Mouse (Mus musculus) T-helper 1 cell (primary cell): Measurements from ENCODE around the gene Foxa3.

ENCODE experiments used
- in situ Hi-C: fragments of 300-600 bp; cut with MboI, MseI; formaldehyde crosslinking; loops from one replicate; pipeline ENCODE4 v1.15.1; 2025; ENCODE audit warnings: high pct_unique_total_duplicates

The Foxa3 gene

DNA sequence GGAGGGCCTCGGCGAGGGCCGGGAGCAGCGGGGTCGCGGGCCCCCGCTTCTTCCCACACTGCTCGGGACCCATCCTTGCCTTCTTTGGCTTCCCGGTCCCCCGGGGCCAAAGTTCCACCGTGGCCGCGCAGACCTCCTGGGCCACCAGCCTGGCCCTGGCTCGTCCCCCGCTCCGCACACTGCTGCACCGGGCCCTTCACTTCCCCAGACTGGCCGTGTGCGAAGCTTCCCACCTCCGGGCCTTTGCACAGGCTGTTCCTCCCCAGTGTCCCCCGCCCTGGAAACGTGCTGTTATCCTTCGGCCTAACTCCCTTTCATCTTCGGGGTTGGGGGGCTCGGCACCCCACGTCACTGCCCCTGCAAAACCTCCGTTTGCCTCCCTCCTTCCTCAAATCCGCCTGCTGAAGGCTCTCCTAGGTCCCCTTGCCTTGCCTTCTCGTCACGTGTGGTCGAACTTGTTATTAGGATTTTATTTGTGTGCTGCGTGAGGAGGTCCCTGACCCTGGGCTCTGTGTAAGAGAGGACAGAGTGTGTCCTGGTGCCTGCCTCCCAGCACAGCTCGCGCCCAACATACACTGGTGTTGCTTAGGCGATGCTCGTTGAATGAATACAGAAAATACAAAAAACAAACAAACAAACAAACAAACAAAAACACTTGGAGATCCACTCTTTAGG lies 1.4 kb upstream of the Foxa3 start:
- in situ Hi-C loops, result loop anchor here (25.0 kb wide), 1 partner anchor 913 kb away; no protein-coding TSS in a partner anchor

- in situ Hi-C loops, result loop anchor here (25.0 kb wide), 1 partner anchor 913 kb away; no protein-coding TSS in a partner anchor
These were observed 763 bp upstream of the Foxa3 start, which contains the start of gene Sympk for GRCm38 (mm10) chr7:19024096-19024506. TSS of gene Sympk (plus strand) at chr7:19024377.

GRCm38 (mm10) chr7:19022189-19022958 lies 964 bp downstream of the Foxa3 start:
- in situ Hi-C loops, result loop anchor here (25.0 kb wide), 1 partner anchor 915 kb away; no protein-coding TSS in a partner anchor

GRCm38 (mm10) chr7:19021048-19021447 lies 2.3 kb downstream of the Foxa3 start:
- in situ Hi-C loops, result loop anchor here (25.0 kb wide), 1 partner anchor 916 kb away; no protein-coding TSS in a partner anchor

- in situ Hi-C loops, result loop anchor here (25.0 kb wide), 1 partner anchor 919 kb away; no protein-coding TSS in a partner anchor
These were observed 5.4 kb downstream of the Foxa3 start for GRCm38 (mm10) chr7:19017909-19018308.

DNA sequence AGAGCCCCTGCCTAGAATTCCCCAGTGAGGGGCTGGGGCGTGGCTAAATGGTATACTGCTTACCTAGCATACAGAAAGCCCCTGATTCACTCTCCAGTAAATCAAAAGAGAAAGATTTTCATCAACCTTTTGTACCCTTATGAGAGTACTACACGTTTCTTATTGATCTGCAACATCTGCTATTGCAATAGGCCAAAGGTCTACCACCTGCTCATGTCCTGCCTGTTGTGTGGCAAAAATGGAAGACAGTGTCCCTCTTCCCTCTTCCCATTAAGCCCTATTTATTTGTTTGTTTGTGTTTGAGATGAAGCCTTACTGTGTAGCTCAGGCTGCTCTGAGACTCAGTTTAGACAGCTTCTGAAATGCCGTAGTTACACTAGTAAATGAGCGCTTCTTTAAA lies 7.3 kb downstream of the Foxa3 start:
- in situ Hi-C loops, result loop anchor here (25.0 kb wide), 1 partner anchor 921 kb away; no protein-coding TSS in a partner anchor

DNA sequence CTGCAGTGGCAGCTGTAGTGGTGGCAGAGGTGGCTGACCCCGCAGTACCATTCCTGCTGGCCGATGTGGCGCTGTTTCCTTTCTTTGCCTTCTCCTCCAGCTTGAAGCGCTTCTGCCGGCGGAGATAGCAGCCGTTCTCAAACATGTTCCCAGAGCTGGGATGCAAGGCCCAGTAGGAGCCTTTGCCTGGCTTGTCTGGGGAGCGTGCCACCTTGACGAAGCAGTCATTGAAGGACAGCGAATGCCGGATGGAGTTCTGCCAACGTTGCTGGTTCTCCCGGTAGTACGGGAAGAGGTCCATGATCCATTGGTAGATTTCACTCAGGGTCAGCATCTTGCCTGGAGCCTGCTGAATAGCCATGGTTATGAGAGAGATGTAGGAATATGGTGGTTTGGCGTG lies 8.9 kb downstream of the Foxa3 start:
- in situ Hi-C loops, result loop anchor here (25.0 kb wide), 1 partner anchor 923 kb away; no protein-coding TSS in a partner anchor

DNA sequence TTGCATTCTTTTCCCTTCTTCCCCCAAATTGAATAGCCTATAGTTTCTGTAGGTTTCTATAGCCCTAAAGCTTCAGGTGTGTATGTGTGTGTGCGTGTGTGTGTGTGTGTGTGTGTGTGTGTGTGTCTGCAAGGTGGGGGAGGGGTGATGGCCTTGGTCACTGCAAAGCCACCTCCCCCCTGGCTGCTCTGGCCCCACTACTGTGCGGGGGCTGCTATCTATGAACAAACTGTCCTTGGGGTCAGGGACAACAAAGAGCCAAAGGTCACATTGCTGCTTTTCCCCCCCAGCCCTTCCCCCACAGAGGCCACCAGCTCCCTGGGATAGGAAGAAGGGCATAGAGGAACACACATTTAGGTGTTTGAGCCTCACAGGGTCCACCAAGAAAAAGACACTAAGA lies 10.5 kb downstream of the Foxa3 start:
- in situ Hi-C loops, result loop anchor here (25.0 kb wide), 1 partner anchor 924 kb away; no protein-coding TSS in a partner anchor

GRCm38 (mm10) chr7:19012025-19012621 lies 11.2 kb downstream of the Foxa3 start:
- in situ Hi-C loops, result loop anchor here (25.0 kb wide), 1 partner anchor 925 kb away; no protein-coding TSS in a partner anchor

DNA sequence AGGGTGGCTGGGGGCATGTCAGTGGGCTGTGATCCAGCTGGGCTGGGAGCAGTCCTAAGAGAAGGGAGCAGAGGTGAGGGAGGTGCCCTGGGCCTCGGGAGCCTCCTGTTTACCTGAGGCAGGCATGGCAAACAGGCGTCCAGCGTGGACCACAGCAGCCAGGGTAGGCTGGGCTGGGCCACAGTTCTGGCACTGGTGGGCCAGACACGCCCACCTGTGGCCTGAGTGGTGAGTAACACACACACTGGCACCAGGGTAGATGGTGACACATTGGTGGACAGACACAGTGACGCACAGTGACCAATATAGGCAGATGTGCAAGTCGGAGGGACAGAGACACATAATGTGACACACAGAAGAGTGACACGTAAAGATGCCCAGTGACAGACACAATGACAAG lies 12.8 kb downstream of the Foxa3 start:
- in situ Hi-C loops, result loop anchor here (25.0 kb wide), 1 partner anchor 927 kb away; no protein-coding TSS in a partner anchor

DNA sequence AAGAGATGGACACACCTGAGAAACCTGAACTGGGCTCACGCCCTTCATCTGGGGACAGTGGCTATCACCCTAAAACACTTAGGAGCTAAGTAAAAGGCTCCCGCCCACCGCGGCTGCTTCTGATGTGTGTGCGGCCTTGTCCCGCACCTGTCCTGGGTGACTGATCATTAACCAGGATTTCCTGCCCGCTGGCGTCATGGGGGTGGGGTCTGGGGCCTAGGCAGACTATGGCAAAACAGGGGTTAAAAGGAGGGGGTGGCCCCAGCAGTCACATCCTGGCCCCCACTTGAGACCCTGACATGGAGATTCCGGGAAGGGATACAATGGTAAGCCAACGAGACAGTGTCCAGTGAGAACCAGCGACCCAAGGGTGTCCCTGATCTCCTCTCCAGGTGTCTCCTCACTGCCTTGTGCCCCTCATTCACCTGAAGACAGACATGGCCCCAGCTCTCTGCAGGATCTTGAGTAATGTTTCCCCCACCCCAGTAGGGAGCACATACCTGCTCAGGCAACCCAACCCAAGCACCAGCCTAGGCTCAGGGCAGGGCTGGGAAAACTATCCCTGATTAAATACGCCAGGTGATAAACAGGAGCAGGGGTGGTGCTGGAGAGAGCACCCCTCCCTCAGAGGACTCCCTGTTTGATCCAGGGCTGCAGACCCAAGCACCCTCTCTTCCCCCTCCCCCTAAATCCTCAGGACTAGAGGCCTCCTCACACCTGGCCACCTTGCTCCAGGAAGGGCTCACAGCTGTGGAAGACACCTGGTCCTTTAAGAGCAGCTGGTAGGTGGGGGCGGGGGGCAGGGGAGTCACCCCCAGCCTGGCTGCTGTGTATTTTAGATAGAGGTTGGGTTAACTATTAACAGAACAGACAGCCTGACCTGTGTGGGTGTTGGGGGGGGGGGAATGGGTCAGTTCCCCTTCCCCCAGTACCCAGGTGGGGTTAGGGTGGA lies 16.0 kb downstream of the Foxa3 start:
- in situ Hi-C loops, result loop anchor here (25.0 kb wide), 1 partner anchor 930 kb away; no protein-coding TSS in a partner anchor

GRCm38 (mm10) chr7:19006476-19006875 lies 16.9 kb downstream of the Foxa3 start:
- in situ Hi-C loops, result loop anchor here (25.0 kb wide), 1 partner anchor 931 kb away; no protein-coding TSS in a partner anchor

GRCm38 (mm10) chr7:19005417-19006121 lies 17.8 kb downstream of the Foxa3 start:
- in situ Hi-C loops, result loop anchor here (25.0 kb wide), 1 partner anchor 932 kb away; no protein-coding TSS in a partner anchor

DNA sequence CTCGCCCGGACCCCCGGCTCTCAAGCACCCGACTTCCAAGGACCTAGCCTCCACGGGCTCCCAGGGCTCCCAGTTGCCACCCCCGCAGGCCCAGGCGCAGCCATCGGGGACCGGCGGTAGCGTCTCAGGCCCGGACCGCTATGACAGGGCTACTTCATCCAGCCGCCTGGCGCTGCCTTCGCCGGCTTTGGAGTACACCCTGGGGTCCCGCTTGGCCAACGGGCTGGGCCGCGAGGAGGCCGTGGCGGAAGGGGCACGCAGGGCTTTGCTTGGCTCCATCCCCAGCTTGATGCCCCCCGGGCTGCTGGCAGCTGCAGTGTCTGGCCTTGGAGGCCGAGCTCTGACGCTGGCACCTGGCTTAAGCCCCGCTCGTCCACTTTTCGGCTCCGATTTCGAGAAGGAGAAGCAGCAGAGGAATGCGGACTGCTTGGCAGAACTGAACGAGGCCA lies 18.7 kb downstream of the Foxa3 start:
- in situ Hi-C loops, result loop anchor here (25.0 kb wide), 1 partner anchor 933 kb away; no protein-coding TSS in a partner anchor

DNA sequence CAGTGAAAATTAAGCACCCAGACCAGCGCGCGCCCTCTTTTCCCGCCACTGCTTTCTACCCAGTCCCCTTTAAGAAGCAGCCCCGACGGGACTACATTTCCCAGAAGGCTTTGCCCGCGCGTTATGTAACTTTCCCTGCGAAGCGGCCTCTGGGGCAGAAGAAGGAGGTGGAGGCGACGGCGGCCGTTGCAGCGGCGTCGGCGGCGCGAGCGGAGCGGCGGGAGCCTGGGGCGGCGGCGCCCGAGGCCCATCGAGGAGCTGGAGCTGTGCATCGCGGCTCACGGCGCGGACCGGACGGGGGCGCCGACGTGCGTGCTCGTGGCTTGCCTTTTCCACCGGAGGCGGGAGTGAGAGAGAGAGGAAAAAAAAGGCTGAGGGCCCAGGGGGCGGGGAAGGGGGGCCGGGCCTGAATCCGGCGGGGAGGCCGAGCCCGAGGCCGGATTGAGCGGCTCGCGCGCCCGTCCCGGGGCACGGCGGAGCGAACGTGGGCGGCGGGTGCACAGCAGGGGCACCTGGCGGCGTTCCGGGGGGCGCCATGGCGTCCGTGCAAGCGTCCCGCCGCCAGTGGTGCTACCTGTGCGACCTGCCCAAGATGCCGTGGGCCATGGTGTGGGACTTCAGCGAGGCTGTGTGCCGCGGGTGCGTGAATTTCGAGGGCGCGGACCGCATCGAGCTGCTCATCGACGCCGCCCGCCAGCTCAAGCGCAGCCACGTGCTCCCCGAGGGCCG lies 19.3 kb downstream of the Foxa3 start, which contains the start of gene Irf2bp1:
TSS of gene Irf2bp1 (plus strand) at position 143 of the 729 bp plus-strand sequence.
- in situ Hi-C loops, result loop anchor here (25.0 kb wide), 1 partner anchor 933 kb away; no protein-coding TSS in a partner anchor

DNA sequence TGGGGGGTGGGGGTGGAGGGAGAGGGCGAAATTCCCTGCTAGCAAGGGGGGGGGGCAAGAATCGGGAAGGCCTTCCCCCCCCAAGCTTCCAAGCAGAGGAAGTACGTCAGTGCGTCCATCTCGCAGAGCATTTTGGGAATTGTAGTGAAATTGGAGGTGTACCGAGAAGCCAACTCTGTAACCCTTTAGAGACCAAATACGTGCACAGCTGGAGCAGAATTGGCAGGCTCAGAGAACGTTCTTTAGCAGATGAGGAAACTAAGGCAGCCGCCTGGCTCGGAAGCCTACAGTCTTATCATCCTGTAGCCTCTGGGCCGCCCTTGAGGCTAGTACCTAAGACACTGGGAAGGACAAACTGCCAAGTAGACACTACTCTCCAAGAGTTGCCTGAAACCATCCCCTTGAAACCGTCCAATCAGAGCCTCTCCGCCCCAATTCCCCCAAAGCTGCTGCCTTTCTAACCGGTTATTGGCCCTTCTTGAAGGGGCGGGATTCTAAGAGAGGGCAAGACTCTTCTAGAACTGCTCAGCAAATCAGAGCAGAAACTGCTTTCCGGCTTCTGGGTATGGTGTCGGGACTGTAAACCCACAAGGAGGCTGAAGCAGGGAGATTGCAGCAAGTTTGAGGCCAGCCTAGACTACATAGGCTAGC lies 20.4 kb downstream of the Foxa3 start:
- in situ Hi-C loops, result loop anchor here (25.0 kb wide), 1 partner anchor 934 kb away; no protein-coding TSS in a partner anchor

GRCm38 (mm10) chr7:19002115-19002514 lies 21.2 kb downstream of the Foxa3 start:
- in situ Hi-C loops, result loop anchor here (25.0 kb wide), 1 partner anchor 935 kb away; no protein-coding TSS in a partner anchor

DNA sequence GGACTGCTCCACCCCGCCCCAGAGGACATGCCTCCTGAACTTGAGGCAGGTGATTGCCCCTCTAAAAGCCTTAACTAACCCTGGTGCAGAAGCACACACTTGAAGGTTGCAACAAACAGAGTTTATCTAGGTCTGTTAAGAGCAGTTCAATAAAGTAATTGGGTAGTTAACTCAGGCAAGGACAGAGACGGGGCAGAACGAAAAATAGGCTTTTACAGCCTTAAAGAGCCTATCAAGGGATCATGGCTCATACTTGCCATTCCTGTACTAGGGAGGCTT lies 21.6 kb downstream of the Foxa3 start:
- in situ Hi-C loops, result loop anchor here (25.0 kb wide), 1 partner anchor 936 kb away; no protein-coding TSS in a partner anchor
